Mouse (Mus musculus): ENCODE data around the gene Unc45b. TPM values are rescaled to one million over a fixed set of nuclear protein-coding genes. Genes with fewer than 3 reads are reported as not detected.

Unc45b gene
- polyA plus RNA-seq (2015; fragmentation: Nextera tagmentation; extraction: Ambion mirVana), result 0.59 and 0.93 TPM in 2 replicates

DNA sequence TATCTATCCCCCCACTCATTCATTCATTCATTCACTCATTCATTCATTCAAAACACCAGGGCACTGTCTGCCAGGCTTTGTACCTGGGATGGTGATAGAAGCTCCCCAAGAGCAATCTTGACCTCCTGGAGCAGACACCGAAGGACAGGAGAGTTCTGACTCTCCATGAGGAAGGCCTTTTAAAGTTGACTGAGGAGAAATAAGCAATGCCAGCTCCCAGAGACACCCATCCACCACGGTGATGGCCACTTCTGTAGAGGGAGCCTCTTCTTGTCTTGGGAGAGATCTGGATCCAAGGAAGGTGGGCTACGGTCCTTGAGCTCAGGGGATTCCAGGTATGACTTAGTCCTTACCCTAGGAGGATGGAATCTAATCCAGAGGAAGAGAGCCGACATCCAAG, at the start of gene Unc45b:
TSS of gene Unc45b (plus strand) at position 301 of the 400 bp plus-strand sequence.
- peaks cover 12% of the 10 kb centered on the region for H3K36me3 ChIP-seq
- H3K27ac ChIP-seq, result no peak within 1 kb of the TSS
- no peak within 1 kb of the TSS for H3K4me3 ChIP-seq (replicated peaks)
- no peak within 1 kb of the TSS for H3K9ac ChIP-seq (replicated peaks)
- peaks cover 16% of the 10 kb centered on the region; the same call in 1 of the 2 replicates for H3K27me3 ChIP-seq
- no peak within 1 kb of the TSS for H3K4me2 ChIP-seq (replicated peaks)
- H3K4me1 ChIP-seq (replicated peaks), result peaks cover 10% of the 10 kb centered on the region
- WGBS, result 86% methylated on average over 4 of the region's 4 CpGs
- no peaks in the 10 kb centered on the region for H3K9me3 ChIP-seq
- ATAC-seq, result no peak

DNA sequence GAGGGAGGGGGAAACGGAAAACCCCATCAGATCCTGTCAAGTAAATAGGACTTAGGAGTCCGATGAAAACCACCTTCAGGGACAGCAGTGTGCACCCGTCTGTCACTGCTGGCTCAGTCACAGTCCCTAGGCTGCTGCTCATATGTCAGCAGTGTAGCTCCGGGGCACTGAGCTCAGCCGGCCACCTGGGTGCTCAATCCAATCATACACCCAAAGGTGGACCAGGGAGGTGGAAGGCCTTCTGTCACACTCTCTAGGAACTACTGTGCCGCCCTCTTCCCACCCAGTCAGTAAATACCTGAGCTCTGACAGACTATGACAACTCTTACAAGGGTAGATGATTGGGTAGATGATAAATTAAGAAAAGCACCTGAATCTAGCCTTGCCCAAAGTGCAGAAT, 49.6 kb upstream of the Unc45b start:
- Histone ChIP-seq H3K4me2 (replicated peaks) (no peak overlapping the region), H3K9me3 (no peaks in the 10 kb centered on the region), H3K4me1 (replicated peaks) (peaks cover 26% of the 10 kb centered on the region), H3K4me3 (replicated peaks) (no peak overlapping the region), H3K27ac (no peak overlapping the region), H3K36me3 (no peaks in the 10 kb centered on the region), H3K9ac (replicated peaks) (no peak overlapping the region), H3K27me3 (no peaks in the 10 kb centered on the region)
- ATAC-seq, result no peak
- WGBS, result 86% methylated on average over 6 of the region's 6 CpGs

DNA sequence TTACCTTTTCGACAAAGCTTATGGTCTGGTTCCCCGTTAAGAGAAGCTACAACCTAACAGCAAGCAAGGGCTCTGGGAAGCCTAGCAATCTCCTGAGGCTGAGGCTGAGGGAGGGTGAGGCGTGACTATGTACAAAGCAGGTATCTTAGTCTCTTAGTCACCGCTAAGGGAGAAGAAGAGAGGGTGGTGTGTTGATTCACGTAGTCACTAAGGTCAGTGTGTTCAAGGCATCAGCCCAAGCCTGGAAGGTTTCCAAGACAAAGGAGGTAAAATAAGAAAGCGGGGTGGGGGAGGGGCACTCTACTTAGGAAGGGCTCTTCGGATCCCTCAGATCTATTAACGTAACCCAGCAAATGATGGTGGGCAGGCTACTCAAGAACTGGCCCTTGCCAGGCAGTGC, 48.8 kb upstream of the Unc45b start:
- H3K4me1 ChIP-seq (replicated peaks), result peaks cover 22% of the 10 kb centered on the region
- no peak for ATAC-seq
- 74% methylated on average over 8 of the region's 8 CpGs for WGBS
- no peaks in the 10 kb centered on the region for H3K27me3 ChIP-seq
- H3K4me3 ChIP-seq (replicated peaks), result no peak overlapping the region
- no peaks in the 10 kb centered on the region for H3K36me3 ChIP-seq
- no peak overlapping the region for H3K27ac ChIP-seq
- H3K4me2 ChIP-seq (replicated peaks), result no peak overlapping the region
- no peaks in the 10 kb centered on the region for H3K9me3 ChIP-seq
- H3K9ac ChIP-seq (replicated peaks), result no peak overlapping the region

DNA sequence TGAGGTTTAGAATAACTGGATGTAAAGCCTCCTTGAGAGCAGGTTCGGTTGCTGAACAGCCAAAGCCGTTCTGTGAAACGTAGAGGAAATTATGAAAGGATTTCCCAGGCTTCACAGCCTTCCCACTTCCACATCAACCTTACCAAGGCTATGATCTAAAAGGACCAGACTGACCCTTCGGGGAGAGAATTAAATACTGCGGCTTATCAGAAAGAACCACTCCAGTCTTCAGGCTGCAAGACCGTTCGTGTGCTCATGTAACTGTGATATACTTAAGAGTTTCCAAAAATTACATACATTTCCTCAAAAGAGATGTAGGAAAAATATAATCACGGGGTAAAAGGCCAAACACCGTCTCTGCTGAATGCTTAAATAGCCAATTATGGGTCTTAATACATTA, 47.7 kb upstream of the Unc45b start:
- no peak for ATAC-seq
- no peaks in the 10 kb centered on the region for H3K9me3 ChIP-seq
- no peaks in the 10 kb centered on the region for H3K27me3 ChIP-seq
- no peaks in the 10 kb centered on the region for H3K36me3 ChIP-seq
- H3K4me2 ChIP-seq (replicated peaks), result no peak overlapping the region
- H3K4me1 ChIP-seq (replicated peaks), result peaks cover 25% of the 10 kb centered on the region
- no peak overlapping the region for H3K27ac ChIP-seq
- WGBS, result 54% methylated on average over 9 of the region's 9 CpGs
- no peak overlapping the region for H3K9ac ChIP-seq (replicated peaks)
- H3K4me3 ChIP-seq (replicated peaks), result no peak overlapping the region

DNA sequence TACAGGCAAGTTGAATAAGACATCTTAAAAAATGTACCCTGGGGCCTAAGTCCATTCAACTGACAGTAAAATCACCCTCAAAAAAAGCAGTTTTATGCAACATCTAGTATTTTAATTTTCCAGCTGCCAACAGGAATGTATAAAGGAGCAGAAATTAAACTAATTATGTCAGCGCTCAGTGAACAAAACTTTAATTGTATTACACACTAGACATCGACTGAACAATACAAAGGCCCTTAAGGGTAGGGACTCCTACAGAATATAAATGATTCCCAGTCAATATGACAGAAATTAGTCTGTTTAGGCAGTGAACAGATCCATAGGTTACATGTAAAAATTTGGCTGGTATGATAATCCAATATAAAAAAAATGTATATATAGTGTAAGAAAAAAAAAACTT, 47.3 kb upstream of the Unc45b start:
- H3K36me3 ChIP-seq, result no peaks in the 10 kb centered on the region
- 38% methylated on average over 2 of the region's 2 CpGs for WGBS
- no peak overlapping the region for H3K27ac ChIP-seq
- peaks cover 25% of the 10 kb centered on the region for H3K4me1 ChIP-seq (replicated peaks)
- no peak for ATAC-seq
- no peak overlapping the region for H3K4me3 ChIP-seq (replicated peaks)
- H3K27me3 ChIP-seq, result no peaks in the 10 kb centered on the region
- no peak overlapping the region for H3K9ac ChIP-seq (replicated peaks)
- no peaks in the 10 kb centered on the region for H3K9me3 ChIP-seq
- H3K4me2 ChIP-seq (replicated peaks), result no peak overlapping the region

DNA sequence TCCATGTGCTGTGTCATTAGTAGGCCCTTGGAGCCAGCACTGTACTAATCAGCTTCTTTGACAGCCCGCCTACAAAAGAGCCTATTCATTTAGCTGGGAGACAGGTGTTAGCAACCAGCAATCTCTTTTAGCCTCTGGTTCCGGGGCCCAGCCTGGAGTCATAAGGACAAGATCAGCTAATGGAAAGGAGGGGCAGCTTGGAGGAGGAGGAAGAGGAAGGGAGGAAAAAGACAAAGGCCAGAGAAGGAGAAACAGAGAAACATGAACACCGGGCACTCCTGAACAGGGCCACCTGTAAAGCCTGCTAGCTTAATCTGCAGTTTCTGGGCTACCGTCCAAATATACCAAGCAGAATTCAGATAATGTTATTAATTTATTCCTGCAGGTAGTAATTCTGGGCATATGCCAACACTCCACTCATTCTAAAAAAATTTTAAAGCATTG, 46.8 kb upstream of the Unc45b start:
- H3K4me2 ChIP-seq (replicated peaks), result no peak overlapping the region
- no peak overlapping the region for H3K4me3 ChIP-seq (replicated peaks)
- no peaks in the 10 kb centered on the region for H3K9me3 ChIP-seq
- H3K36me3 ChIP-seq, result no peaks in the 10 kb centered on the region
- ATAC-seq, result no peak
- H3K27me3 ChIP-seq, result no peaks in the 10 kb centered on the region
- WGBS, result 41% methylated on average over 4 of the region's 4 CpGs
- no peak overlapping the region for H3K9ac ChIP-seq (replicated peaks)
- peaks cover 25% of the 10 kb centered on the region for H3K4me1 ChIP-seq (replicated peaks)
- peak overlapping the region; percentile 39; the same call in 1 of the 2 replicates for H3K27ac ChIP-seq

DNA sequence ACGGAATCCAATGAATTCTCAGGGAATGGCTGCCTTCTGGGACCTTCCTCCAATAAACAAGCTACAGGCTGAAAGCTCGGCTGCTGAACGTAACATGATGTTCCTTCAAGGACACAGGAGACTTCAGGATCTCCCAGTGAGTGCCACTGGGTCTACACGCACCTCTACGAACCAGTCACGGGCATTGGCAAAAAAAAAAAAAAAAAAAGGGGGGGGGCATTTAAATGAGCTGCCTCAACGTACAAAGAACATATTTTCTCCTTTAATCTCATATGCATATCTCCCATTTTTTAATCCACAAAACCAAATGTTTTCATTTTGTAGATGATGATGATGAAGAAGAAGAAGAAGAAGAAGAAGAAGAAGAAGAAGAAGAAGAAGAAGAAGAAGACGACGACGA, 44.4 kb upstream of the Unc45b start:
- Histone ChIP-seq H3K27me3 (no peaks in the 10 kb centered on the region), H3K4me1 (replicated peaks) (peaks cover 33% of the 10 kb centered on the region), H3K36me3 (no peaks in the 10 kb centered on the region), H3K27ac (no peak overlapping the region), H3K4me3 (replicated peaks) (no peak overlapping the region), H3K9ac (replicated peaks) (no peak overlapping the region), H3K4me2 (replicated peaks) (no peak overlapping the region), H3K9me3 (no peaks in the 10 kb centered on the region)
- no peak for ATAC-seq
- WGBS, result 82% methylated on average over 10 of the region's 10 CpGs

DNA sequence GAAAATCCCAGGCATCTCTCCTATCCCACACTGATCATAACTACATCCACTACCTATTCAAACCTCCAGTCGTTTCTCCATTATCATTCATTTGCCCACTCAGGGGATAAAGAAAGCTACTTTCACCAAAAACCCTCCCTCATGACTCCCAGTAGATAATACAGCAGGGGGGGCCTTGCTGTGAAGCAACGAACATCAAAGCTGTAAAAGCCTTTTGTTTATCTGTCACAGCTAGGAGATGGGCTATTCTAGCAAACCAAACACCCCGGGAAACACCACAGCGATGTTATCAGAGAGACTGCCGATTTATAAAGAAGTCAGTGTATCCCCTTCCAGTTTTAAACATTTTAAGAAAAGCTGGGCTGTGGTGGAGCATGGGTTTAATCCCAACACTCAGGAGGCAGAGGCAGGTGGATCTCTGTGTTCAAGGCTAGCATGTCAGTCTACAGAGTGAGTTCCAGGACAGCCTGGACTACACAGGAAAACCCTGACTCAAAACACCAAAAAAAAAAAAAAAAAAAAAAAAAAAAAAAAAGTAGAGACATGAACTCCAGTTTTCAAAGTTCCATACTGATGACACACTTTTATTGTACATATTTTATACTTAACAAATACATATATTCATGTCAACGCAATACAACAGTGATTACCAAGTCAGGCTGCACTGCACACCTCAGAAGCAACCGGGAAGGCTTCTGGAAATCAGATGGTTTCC, 43.3 kb upstream of the Unc45b start:
- 30% methylated on average over 7 of the region's 7 CpGs for WGBS
- Histone ChIP-seq H3K4me1 (replicated peaks) (peaks cover 31% of the 10 kb centered on the region), H3K27me3 (no peaks in the 10 kb centered on the region), H3K4me3 (replicated peaks) (no peak overlapping the region), H3K4me2 (replicated peaks) (no peak overlapping the region), H3K27ac (no peak overlapping the region), H3K9ac (replicated peaks) (no peak overlapping the region), H3K36me3 (no peaks in the 10 kb centered on the region), H3K9me3 (no peaks in the 10 kb centered on the region)
- ATAC-seq, result no peak

DNA sequence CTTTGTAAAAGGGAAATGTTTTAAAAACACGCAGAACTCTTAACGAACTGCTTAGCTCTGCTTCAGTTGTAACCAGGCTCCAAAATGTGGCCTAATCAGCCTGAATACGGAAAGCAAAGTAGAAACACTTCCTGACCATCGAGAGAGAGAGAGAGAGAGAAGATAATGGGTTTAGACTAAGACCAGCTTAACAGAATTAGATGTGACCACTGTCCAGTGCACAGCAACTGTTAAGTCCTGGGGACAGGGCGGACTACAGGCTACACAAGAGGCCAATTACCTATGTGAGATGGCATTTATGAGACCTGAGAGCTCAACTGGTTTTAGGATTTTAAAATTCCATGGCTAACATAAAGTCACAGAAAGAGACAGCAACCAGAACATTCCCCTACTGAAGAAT, 42.4 kb upstream of the Unc45b start:
- H3K27me3 ChIP-seq, result no peaks in the 10 kb centered on the region
- no peak overlapping the region for H3K27ac ChIP-seq
- no peak overlapping the region for H3K4me2 ChIP-seq (replicated peaks)
- H3K36me3 ChIP-seq, result no peaks in the 10 kb centered on the region
- 69% methylated on average over 5 of the region's 5 CpGs for WGBS
- no peak overlapping the region for H3K9ac ChIP-seq (replicated peaks)
- H3K4me1 ChIP-seq (replicated peaks), result peaks cover 21% of the 10 kb centered on the region
- no peak overlapping the region for H3K4me3 ChIP-seq (replicated peaks)
- no peak for ATAC-seq
- no peaks in the 10 kb centered on the region for H3K9me3 ChIP-seq

DNA sequence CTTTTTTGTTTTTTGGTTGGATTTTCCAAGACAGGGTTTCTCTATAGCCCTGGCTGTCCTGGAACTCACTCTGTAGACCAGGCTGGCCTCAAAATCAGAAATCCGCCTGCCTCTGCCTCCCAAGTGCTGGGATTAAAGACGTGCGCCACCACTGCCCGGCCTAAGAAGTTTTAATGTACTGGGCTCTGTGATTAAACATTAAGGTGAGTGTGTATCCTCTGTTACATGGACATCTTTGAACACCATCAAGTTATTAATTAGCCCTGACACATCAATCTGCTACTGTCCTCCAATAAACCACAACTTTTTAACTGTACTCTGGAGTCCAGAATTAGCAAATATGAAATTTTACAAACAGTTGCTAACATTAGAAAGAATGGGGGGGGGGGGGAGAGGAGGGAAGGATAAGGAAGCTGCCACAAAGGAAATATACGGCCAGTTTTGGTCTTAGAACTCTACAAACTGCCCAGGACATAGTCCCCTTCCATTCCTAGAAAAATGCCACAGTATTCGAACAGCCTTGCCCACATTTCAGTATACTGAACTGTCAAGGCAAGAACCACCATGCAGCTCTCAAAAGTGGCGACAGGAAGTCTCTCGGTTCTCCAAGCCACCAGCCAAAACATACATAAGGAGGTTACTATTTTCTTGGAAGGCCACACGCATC, 40.7 kb upstream of the Unc45b start:
- Histone ChIP-seq H3K4me2 (replicated peaks) (peak overlapping the region; percentile 72), H3K4me3 (replicated peaks) (peak overlapping the region; percentile 61; the same call in 1 of the 2 replicates), H3K27ac (no peak overlapping the region), H3K9ac (replicated peaks) (no peak overlapping the region), H3K27me3 (no peaks in the 10 kb centered on the region), H3K9me3 (no peaks in the 10 kb centered on the region), H3K36me3 (no peaks in the 10 kb centered on the region), H3K4me1 (replicated peaks) (peaks cover 12% of the 10 kb centered on the region)
- ATAC-seq, result no peak
- WGBS, result 75% methylated on average over 9 of the region's 9 CpGs

DNA sequence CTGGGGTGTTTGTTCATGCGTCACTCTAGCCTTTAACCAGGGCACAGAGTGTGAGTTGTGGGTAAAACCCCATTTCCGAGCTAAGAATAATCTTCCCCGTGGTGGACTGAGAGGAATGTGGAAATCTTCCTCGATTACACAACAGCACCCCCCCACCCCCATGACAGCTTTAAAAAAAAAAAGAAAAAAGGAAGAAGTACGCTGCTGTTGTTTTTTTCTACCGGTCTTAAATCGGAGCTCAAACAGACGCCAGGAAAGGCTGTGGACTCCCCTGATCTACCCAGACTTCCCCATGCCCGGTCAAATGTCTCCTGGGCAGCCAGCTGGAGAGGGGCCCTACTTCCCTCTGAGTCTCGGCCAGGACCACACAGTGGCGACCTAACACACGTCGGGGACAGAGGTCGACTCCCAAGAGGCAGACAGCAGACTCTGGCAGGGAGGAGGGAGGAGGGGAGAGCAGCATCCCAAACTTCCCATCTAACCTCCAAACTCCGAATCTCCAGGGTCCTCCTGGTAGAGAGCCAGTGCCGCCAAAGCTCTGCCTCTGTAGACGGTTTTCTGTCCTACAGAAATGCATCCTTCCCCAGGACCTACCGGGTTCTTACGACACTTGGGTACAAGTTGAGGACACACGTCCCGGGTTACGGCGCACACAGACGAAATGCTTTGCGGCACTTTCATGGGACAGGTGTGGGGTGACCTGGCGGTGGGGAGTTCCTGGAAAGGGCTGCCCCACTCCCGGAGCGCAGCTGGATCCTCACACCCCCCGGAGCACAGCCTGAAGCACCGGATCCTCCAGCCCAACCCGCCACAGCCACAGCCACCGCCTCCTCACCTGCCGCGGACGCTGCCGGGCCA, 39.9 kb upstream of the Unc45b start:
- ATAC-seq, result peak; percentile 44
- Histone ChIP-seq H3K4me2 (replicated peaks) (peak overlapping the region; percentile 72), H3K9ac (replicated peaks) (peak overlapping the region; percentile 72), H3K27me3 (no peaks in the 10 kb centered on the region), H3K27ac (no peak overlapping the region), H3K9me3 (no peaks in the 10 kb centered on the region), H3K36me3 (no peaks in the 10 kb centered on the region), H3K4me1 (replicated peaks) (peaks cover 12% of the 10 kb centered on the region), H3K4me3 (replicated peaks) (peak overlapping the region; percentile 61)
- 6% methylated on average over 36 of the region's 36 CpGs for WGBS

DNA sequence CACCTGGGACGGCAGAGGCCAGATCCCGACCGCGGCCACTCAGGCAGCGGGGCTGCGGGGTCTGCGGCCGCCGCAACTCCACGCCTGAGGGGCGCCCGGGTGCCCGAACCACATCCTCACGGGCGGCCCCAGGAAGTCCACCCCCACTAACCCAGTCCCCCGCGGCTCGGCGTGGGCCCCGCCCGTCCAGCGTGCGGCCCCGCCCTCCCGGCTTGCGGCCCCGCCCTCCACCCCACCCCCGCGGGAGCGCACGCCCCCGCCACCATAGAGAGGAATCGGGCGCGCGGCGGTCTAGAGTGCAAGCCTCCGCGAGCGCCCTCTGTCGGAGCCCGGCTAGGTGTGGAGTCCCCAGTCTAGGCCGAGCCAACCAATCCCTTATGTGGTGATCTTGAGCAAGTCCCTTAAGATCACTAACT, 39.3 kb upstream of the Unc45b start, which contains the start of gene Rffl:
TSS of gene Rffl (minus strand) at position 180 of the 416 bp plus-strand sequence.
- ATAC-seq, result peak; percentile 97
- Histone ChIP-seq H3K27ac (no peak within 1 kb of the TSS), H3K4me1 (replicated peaks) (peaks cover 12% of the 10 kb centered on the region)

More for the DNA sequence above, 39.3 kb upstream of the Unc45b start, which contains the start of gene Rffl:
- Histone ChIP-seq H3K36me3 (no peaks in the 10 kb centered on the region), H3K4me2 (replicated peaks) (peak within 1 kb of the TSS; percentile 72), H3K9ac (replicated peaks) (peak within 1 kb of the TSS; percentile 72), H3K27me3 (no peaks in the 10 kb centered on the region), H3K4me3 (replicated peaks) (peak within 1 kb of the TSS; percentile 61), H3K9me3 (no peaks in the 10 kb centered on the region)
- 1% methylated on average over 41 of the region's 43 CpGs for WGBS

Data from midbrain, embryonic 13.5 days (tissue).